Mouse (Mus musculus) intestine, embryonic 14.5 days (tissue): ENCODE measurements around the gene Sspo. TPM values are rescaled to one million over a fixed set of nuclear protein-coding genes. Genes with fewer than 3 reads are reported as not detected.
A peak's percentile ranks its signal among the peaks of the same experiment; 100 is the strongest.

Source experiments
- ATAC-seq: fragments of 200-750 bp; cut with Nextera tagmentation; replicated peaks from 2 replicates; pipeline ENCODE4 v1.8.0; 2017; ENCODE audit warnings: low read depth, moderate number of reproducible peaks, moderate TSS enrichment, moderate library complexity; ENCODE audit not compliant: low FRiP score, low TSS enrichment
- DNase-seq: peaks from one replicate; pipeline ENCODE4 v3.0.0-alpha.2; 2018; ENCODE audit warnings: low spot score
- H3K27ac ChIP-seq: fragments of 300-500 bp; sonication (generic); 2 replicates; pipeline ENCODE4 v1.5.1; 2014; ENCODE audit warnings: low read depth, mild to moderate bottlenecking, control low read depth
- H3K27me3 ChIP-seq: fragments of 300-500 bp; sonication (generic); replicated peaks from 2 replicates; pipeline ENCODE4 v1.6.1; 2014; ENCODE audit warnings: low read length, control low read depth; ENCODE audit not compliant: control insufficient read depth, insufficient read depth
- H3K36me3 ChIP-seq: fragments of 300-500 bp; sonication (generic); 2 replicates; pipeline ENCODE4 v1.6.1; 2014; ENCODE audit warnings: low read length, control low read depth; ENCODE audit not compliant: control insufficient read depth, insufficient read depth
- H3K4me1 ChIP-seq: fragments of 300-500 bp; sonication (generic); replicated peaks from 2 replicates; pipeline ENCODE4 v1.6.1; 2014; ENCODE audit warnings: low read length, control low read depth, mixed read lengths; ENCODE audit not compliant: control insufficient read depth, insufficient read depth
- H3K4me2 ChIP-seq: fragments of 300-500 bp; sonication (generic); 2 replicates; pipeline ENCODE4 v1.6.1; 2014; ENCODE audit warnings: low read length
- H3K4me3 ChIP-seq: fragments of 300-500 bp; sonication (generic); 2 replicates; pipeline ENCODE4 v1.5.1; 2014; ENCODE audit warnings: low read depth, low read length, control low read depth, mixed read lengths
- H3K9ac ChIP-seq: fragments of 300-500 bp; sonication (generic); 2 replicates; pipeline ENCODE4 v1.6.1; 2014; ENCODE audit warnings: mild to moderate bottlenecking, low read length
- H3K9me3 ChIP-seq: fragments of 300-500 bp; sonication (generic); 2 replicates; pipeline ENCODE4 v1.6.1; 2016; ENCODE audit warnings: low read length, control low read depth; ENCODE audit not compliant: control insufficient read depth
- WGBS: fragments of 180-500 bp; shearing (Covaris S2); extraction: QIAGEN DNeasy Blood & Tissue Kit; methylation state at CpG from one replicate; pipeline ENCODE4 v1.1.7; 2014; 5-methylcytosine and 5-hydroxymethylcytosine counted together
- polyA plus RNA-seq: library from polyadenylated mRNA; unstranded; fragments of >200 nt; fragmentation: Nextera tagmentation; extraction: Ambion mirVana; gene quantifications from 2 replicates; pipeline ENCODE4 v1.2.1, GENCODE M21; 2014

Gene Sspo
- polyA plus RNA-seq, 1 experiment from 2014 or later = 0.32 TPM

GRCm38 (mm10) chr6:48536091-48536490, 88.1 kb downstream of the Sspo start:
- DNase-seq (no peak), ATAC-seq (no peak)
- H3K27ac ChIP-seq = no peak overlapping the region
- H3K4me1 ChIP-seq = peaks cover 7% of the 10 kb centered on the region
- no peak overlapping the region for H3K4me2 ChIP-seq
- no peak overlapping the region for H3K9ac ChIP-seq
- no peak overlapping the region for H3K4me3 ChIP-seq
- WGBS = 73% methylated on average over 4 of the region's 4 CpGs
- no peaks in the 10 kb centered on the region for H3K27me3 ChIP-seq
- peaks cover 18% of the 10 kb centered on the region for H3K36me3 ChIP-seq
- H3K9me3 ChIP-seq = no peaks in the 10 kb centered on the region

- peak within 1 kb of the TSS; percentile 48 for H3K9ac ChIP-seq
Observed at GRCm38 (mm10) chr6:48537105-48537954, 89.3 kb downstream of the Sspo start, which contains the start of gene Atp6v0e2. Gene Atp6v0e2, plus strand, starts transcription at chr6:48537615.

GRCm38 (mm10) chr6:48538841-48539737, 91.1 kb downstream of the Sspo start:
- H3K27ac ChIP-seq = no peak overlapping the region
- H3K36me3 ChIP-seq = 0 out of 2 replicates have a peak, but pooled peaks cover 5% of the 10 kb centered on the region
- no peak for ATAC-seq
- no peak overlapping the region for H3K9ac ChIP-seq
- no peaks in the 10 kb centered on the region for H3K9me3 ChIP-seq
- 75% methylated on average over 4 of the region's 5 CpGs for WGBS
- no peak overlapping the region for H3K4me3 ChIP-seq
- peaks cover 7% of the 10 kb centered on the region for H3K4me1 ChIP-seq
- no peak overlapping the region for H3K4me2 ChIP-seq
- no peaks in the 10 kb centered on the region for H3K27me3 ChIP-seq
- peak; percentile 76 for DNase-seq

More at GRCm38 (mm10) chr6:48537105-48537954, 89.3 kb downstream of the Sspo start, which contains the start of gene Atp6v0e2:
- Histone ChIP-seq H3K4me2 (peak within 1 kb of the TSS; percentile 64), H3K4me1 (peaks cover 7% of the 10 kb centered on the region), H3K4me3 (peak within 1 kb of the TSS; percentile 44), H3K27ac (no peak within 1 kb of the TSS), H3K36me3 (peaks cover 12% of the 10 kb centered on the region), H3K27me3 (no peaks in the 10 kb centered on the region), H3K9me3 (no peaks in the 10 kb centered on the region)
- peak; percentile 90 for ATAC-seq
- DNase-seq = peak; percentile 90
- 5% methylated on average over 38 of the region's 38 CpGs for WGBS

- Histone ChIP-seq H3K4me1 (peaks cover 7% of the 10 kb centered on the region), H3K4me3 (no peak overlapping the region), H3K9me3 (no peaks in the 10 kb centered on the region), H3K27ac (no peak overlapping the region), H3K36me3 (0 out of 2 replicates have a peak, but pooled peaks cover 5% of the 10 kb centered on the region), H3K27me3 (no peaks in the 10 kb centered on the region), H3K9ac (no peak overlapping the region), H3K4me2 (no peak overlapping the region)
- ATAC-seq (no peak), DNase-seq (no peak)
- WGBS = 66% methylated on average over 5 of the region's 5 CpGs
Observed at GRCm38 (mm10) chr6:48539860-48540259, 91.8 kb downstream of the Sspo start.

- Histone ChIP-seq H3K27me3 (no peaks in the 10 kb centered on the region), H3K4me3 (no peak overlapping the region), H3K9me3 (no peaks in the 10 kb centered on the region), H3K9ac (no peak overlapping the region), H3K4me1 (peaks cover 7% of the 10 kb centered on the region), H3K4me2 (no peak overlapping the region), H3K27ac (no peak overlapping the region), H3K36me3 (0 out of 2 replicates have a peak, but pooled peaks cover 5% of the 10 kb centered on the region)
- no peak for ATAC-seq
- no peak for DNase-seq
- WGBS = 35% methylated on average over 3 of the region's 3 CpGs
Observed at GRCm38 (mm10) chr6:48540721-48541120, 92.7 kb downstream of the Sspo start.

GRCm38 (mm10) chr6:48541560-48542450, 93.8 kb downstream of the Sspo start:
- H3K9ac ChIP-seq = no peak overlapping the region
- no peak for DNase-seq

GRCm38 (mm10) chr6:48542631-48543030, 94.6 kb downstream of the Sspo start:
- DNase-seq (no peak), ATAC-seq (no peak)
- H3K4me2 ChIP-seq = no peak overlapping the region
- no peaks in the 10 kb centered on the region for H3K9me3 ChIP-seq
- H3K4me3 ChIP-seq = no peak overlapping the region
- no peaks in the 10 kb centered on the region for H3K27me3 ChIP-seq
- no peak overlapping the region for H3K27ac ChIP-seq
- H3K36me3 ChIP-seq = 0 out of 2 replicates have a peak, but pooled peaks cover 5% of the 10 kb centered on the region
- H3K9ac ChIP-seq = no peak overlapping the region
- 0 out of 2 replicates have a peak, but pooled peaks cover 2% of the 10 kb centered on the region for H3K4me1 ChIP-seq
- 80% methylated on average over 3 of the region's 3 CpGs for WGBS

More at GRCm38 (mm10) chr6:48541560-48542450, 93.8 kb downstream of the Sspo start:
- Histone ChIP-seq H3K36me3 (0 out of 2 replicates have a peak, but pooled peaks cover 5% of the 10 kb centered on the region), H3K27me3 (no peaks in the 10 kb centered on the region), H3K4me1 (peaks cover 7% of the 10 kb centered on the region), H3K27ac (no peak overlapping the region), H3K9me3 (no peaks in the 10 kb centered on the region), H3K4me3 (no peak overlapping the region), H3K4me2 (no peak overlapping the region)
- 25% methylated on average over 7 of the region's 7 CpGs for WGBS
- ATAC-seq = no peak
